Mouse (Mus musculus): ENCODE measurements around the gene Spin2e.
"Not testable (repeated sequence)": the region's sequence is repeated elsewhere in the genome, so short reads cannot be mapped to it uniquely, and the experiment has no call there.

The Spin2e gene

DNA sequence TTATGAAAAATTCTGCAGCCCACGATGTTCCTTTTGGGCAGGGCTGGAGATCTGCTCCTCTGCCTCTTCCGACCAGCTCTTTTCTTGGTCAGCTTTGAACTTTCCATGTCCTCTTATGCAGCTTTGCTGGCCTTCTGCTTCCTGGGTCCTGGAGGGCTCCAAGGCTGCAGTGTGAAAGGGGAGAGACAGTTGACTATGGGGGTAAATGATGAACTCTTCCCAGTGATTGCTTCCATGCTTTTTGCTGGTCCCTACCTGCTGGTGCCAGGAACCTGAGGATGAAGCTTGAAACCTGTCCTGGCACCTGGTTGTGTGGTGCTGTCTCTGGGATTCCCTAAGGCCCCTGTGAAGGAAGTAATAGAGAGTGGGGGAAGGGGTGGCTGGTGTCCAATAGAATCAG lies at the start of gene Spin2e:
Spin2e (minus strand) TSS at position 101 of the 400 bp plus-strand sequence.
- in situ Hi-C loops (cut with MboI; ENCODE audit: low pct_unique_long_range_greater_than_20kb in 1 of 2, low sequenced_read_pairs in 2 of 2, unreplicated experiment in 1 of 2) = not testable (repeated sequence)

DNA sequence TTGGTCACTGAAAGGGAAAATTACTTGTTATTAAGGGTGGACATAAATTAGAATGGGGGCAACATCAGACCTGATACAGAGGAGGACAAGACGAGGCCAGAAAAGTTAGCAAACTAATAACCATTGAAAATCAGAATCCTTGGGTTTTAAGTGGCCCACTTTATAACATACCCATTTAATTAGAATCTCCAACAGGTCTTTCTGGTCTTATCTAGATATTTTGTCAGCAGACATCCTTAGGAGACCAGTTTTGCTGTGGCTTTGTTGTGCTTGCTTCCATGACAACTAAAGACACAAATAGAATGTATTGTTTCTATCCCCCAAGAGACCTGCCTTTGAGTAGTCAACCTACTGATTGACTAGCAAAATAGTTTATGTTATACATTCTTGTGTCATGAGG lies 44.5 kb downstream of the Spin2e start, which contains the start of gene Gm21883:
Gm21883 (minus strand) TSS at position 101 of the 400 bp plus-strand sequence.
- in situ Hi-C loops (cut with MboI; ENCODE audit: low pct_unique_long_range_greater_than_20kb in 1 of 2, low sequenced_read_pairs in 2 of 2, unreplicated experiment in 1 of 2) = not testable (repeated sequence)

All from mouse embryonic stem cell (cell line).